Mouse (Mus musculus) midbrain, embryonic 11.5 days (tissue): ENCODE measurements around the gene Lasp1. TPM values are rescaled to one million over a fixed set of nuclear protein-coding genes. Genes with fewer than 3 reads are reported as not detected.
A peak's percentile ranks its signal among the peaks of the same experiment; 100 is the strongest.

ENCODE experiments used
- ATAC-seq: fragments of 200-750 bp; cut with Nextera tagmentation; 2 replicates; pipeline ENCODE4 v1.8.0; 2017; ENCODE audit warnings: moderate TSS enrichment, moderate library complexity; ENCODE audit not compliant: low FRiP score
- DNase-seq: peaks from one replicate; pipeline ENCODE4 v3.0.0; 2015; ENCODE audit warnings: low spot score; ENCODE audit errors: missing footprints
- H3K27ac ChIP-seq: fragments of 300-500 bp; sonication (generic); 2 replicates; pipeline ENCODE4 v1.5.1; 2014; ENCODE audit warnings: low read depth, low read length
- H3K27me3 ChIP-seq: fragments of 300-500 bp; sonication (generic); 2 replicates; pipeline ENCODE4 v1.6.1; 2014; ENCODE audit warnings: mild to moderate bottlenecking, low read length, moderate library complexity, mixed read lengths; ENCODE audit not compliant: control insufficient read depth, insufficient read depth
- H3K36me3 ChIP-seq: fragments of 300-500 bp; sonication (generic); 2 replicates; pipeline ENCODE4 v1.6.1; 2014; ENCODE audit warnings: mild to moderate bottlenecking, low read length, moderate library complexity, mixed read lengths; ENCODE audit not compliant: control insufficient read depth, insufficient read depth
- H3K4me1 ChIP-seq: fragments of 300-500 bp; sonication (generic); 2 replicates; pipeline ENCODE4 v1.6.1; 2014; ENCODE audit warnings: low read length; ENCODE audit not compliant: control insufficient read depth, insufficient read depth
- H3K4me2 ChIP-seq: fragments of 300-500 bp; sonication (generic); 2 replicates; pipeline ENCODE4 v1.6.1; 2014; ENCODE audit warnings: mild to moderate bottlenecking, moderate library complexity
- H3K4me3 ChIP-seq: fragments of 300-500 bp; sonication (generic); 2 replicates; pipeline ENCODE4 v1.5.1; 2014; ENCODE audit warnings: low read depth, low read length
- H3K9ac ChIP-seq: fragments of 300-500 bp; sonication (generic); 2 replicates; pipeline ENCODE4 v1.6.1; 2014; ENCODE audit warnings: low read length
- H3K9me3 ChIP-seq: fragments of 300-500 bp; sonication (generic); 2 replicates; pipeline ENCODE4 v1.6.1; 2016; ENCODE audit warnings: low read length; ENCODE audit not compliant: control insufficient read depth
- WGBS: fragments of 180-500 bp; shearing (Covaris S2); extraction: QIAGEN DNeasy Blood & Tissue Kit; methylation state at CpG from one replicate; pipeline ENCODE4 v1.1.7; 2014; 5-methylcytosine and 5-hydroxymethylcytosine counted together
- polyA plus RNA-seq: library from polyadenylated mRNA; unstranded; fragments of >200 nt; fragmentation: Nextera tagmentation; extraction: Ambion mirVana; gene quantifications from 2 replicates; pipeline ENCODE4 v1.2.1, GENCODE M21; 2014

Gene Lasp1
- polyA plus RNA-seq, 1 experiment from 2014 or later = 59.2 TPM

DNA sequence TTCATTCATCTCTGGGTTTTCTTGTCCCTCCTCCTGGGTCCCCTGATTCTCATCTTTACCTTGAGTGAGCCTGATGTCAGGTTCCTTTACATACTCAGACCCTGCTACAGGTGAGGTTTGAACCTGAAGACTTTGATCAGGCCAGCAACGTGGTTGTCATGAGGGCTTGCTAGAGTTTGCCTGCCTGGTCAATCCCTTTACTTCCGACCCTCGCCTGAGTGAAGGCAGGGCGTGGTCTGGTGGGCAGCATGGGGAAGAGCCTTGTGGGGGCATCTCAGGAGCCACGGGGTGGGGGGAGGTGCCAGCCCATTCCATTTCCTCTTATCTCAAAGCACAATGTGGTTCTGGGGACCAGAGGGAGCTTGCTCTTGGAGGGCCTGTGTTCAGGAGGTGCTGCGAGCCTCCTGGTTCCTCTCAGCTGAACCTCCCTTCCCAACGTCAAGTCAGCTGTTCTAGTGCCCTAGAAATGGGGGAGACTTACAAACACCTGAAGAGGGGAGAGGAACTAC, 38.9 kb downstream of the Lasp1 start:
- no peak for ATAC-seq
- peaks cover 4% of the 10 kb centered on the region; the same call in 1 of the 2 replicates for H3K36me3 ChIP-seq
- no peaks in the 10 kb centered on the region for H3K9me3 ChIP-seq
- no peak overlapping the region for H3K9ac ChIP-seq
- peaks cover 6% of the 10 kb centered on the region; the same call in 1 of the 2 replicates for H3K4me1 ChIP-seq
- no peaks in the 10 kb centered on the region for H3K27me3 ChIP-seq
- no peak overlapping the region for H3K27ac ChIP-seq
- no peak overlapping the region for H3K4me3 ChIP-seq
- H3K4me2 ChIP-seq = no peak overlapping the region
- WGBS = 83% methylated on average over 7 of the region's 7 CpGs
- no peak for DNase-seq

DNA sequence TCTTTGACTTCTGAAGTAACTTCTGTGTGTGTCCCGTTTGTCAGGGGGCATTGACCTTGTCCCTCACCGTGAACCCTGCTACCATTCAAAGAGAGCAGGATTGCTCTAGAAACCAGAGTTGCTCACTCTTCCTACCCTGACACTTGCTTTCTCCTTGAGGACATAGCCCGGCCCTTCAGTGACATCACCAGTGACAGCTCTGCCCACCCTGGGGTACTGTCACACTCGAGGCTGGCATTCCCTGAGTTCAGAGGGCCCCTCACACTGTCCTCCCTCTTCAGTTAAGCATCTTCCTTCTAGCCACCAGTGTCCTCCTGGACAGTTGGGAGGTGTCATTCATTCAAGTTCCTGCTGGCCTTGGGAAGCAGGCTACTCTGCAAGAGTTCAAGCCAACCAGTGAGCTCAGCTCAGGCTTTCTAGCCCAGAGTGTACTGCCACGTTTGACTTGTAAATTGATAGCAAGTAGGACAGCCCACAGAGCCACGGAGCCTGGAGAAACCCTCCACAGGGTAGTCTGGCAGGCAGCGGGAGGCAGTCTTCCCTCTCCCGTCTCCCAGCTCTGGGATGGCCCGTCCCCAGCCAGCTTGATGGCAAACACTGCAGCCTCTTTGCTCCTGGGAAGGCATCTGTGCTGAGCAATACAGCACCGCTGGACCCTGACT, 40.1 kb downstream of the Lasp1 start:
- Histone ChIP-seq H3K27ac (no peak overlapping the region), H3K9me3 (no peaks in the 10 kb centered on the region), H3K4me1 (peaks cover 6% of the 10 kb centered on the region; the same call in 1 of the 2 replicates), H3K36me3 (peaks cover 4% of the 10 kb centered on the region; the same call in 1 of the 2 replicates), H3K27me3 (no peaks in the 10 kb centered on the region), H3K4me3 (no peak overlapping the region), H3K9ac (peak overlapping the region; percentile 27; the same call in 1 of the 2 replicates), H3K4me2 (no peak overlapping the region)
- DNase-seq = no peak
- no peak for ATAC-seq
- WGBS = 41% methylated on average over 10 of the region's 10 CpGs

DNA sequence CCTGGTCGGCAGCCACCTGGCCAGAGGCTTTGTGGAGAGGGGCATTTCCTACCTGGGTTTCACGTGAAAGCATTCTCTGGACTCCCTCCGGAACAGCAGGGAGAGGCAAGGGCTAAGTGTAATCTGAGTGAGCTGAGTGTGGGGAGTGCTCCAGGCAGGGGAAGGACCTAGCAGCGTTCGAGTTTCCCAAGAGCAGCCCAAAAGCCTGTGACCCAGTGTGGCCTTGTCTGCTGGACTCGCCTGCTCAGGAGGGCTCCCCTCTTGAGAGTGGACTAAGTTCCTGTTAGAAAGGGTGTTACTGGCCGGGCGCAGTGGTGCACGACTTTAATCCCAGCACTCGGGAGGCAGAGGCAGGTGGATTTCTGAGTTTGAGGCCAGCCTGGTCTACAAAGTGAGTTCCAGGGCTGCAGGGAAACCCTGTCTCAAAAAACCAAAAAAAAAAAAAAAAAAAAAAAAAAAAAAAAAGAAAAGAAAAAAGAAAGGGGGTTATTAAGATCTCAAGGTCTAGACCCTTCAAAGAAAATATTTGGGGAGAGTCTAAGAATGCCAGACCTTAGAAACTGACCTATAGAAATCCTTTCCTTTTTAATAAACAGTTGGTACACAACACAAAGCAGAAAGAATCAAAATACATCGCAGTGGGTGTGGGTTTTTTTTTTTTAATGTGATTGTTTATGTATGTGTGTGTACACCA, 40.8 kb downstream of the Lasp1 start:
- Histone ChIP-seq H3K4me2 (no peak overlapping the region), H3K9ac (peak overlapping the region; percentile 27; the same call in 1 of the 2 replicates), H3K4me3 (no peak overlapping the region)

DNA sequence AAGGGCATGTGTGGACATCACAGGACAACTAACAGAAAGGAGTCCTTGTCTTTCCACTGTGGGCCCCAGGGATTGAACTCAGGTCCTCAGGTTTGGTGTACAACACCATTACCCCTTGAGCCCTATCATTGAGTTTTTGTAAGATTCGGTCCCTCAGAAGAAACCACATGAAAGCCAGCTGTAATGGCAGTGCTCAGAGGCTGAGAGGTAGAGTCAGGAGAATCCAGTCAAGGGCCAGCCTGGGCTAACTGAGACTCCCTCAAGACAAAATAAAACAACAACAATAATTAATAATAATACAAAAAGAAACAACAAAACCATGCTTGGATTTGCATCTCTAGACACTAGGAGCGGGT, 41.3 kb downstream of the Lasp1 start:
- H3K4me2 ChIP-seq = peak overlapping the region; percentile 56; the same call in 1 of the 2 replicates
- no peaks in the 10 kb centered on the region for H3K9me3 ChIP-seq
- DNase-seq (no peak), ATAC-seq (no peak)
- peaks cover 3% of the 10 kb centered on the region; the same call in 1 of the 2 replicates for H3K36me3 ChIP-seq
- H3K9ac ChIP-seq = no peak overlapping the region; the same call in 1 of the 2 replicates
- H3K4me1 ChIP-seq = peaks cover 6% of the 10 kb centered on the region; the same call in 1 of the 2 replicates
- peak overlapping the region; percentile 69; the same call in 1 of the 2 replicates for H3K27ac ChIP-seq
- no peaks in the 10 kb centered on the region for H3K27me3 ChIP-seq
- 71% methylated on average over 2 of the region's 2 CpGs for WGBS
- H3K4me3 ChIP-seq = no peak overlapping the region

More for the DNA sequence above, 40.8 kb downstream of the Lasp1 start:
- peaks cover 6% of the 10 kb centered on the region; the same call in 1 of the 2 replicates for H3K4me1 ChIP-seq
- DNase-seq (no peak), ATAC-seq (no peak)
- H3K27ac ChIP-seq = no peak overlapping the region
- no peaks in the 10 kb centered on the region for H3K9me3 ChIP-seq
- no peaks in the 10 kb centered on the region for H3K27me3 ChIP-seq
- 58% methylated on average over 11 of the region's 11 CpGs for WGBS
- peaks cover 4% of the 10 kb centered on the region; the same call in 1 of the 2 replicates for H3K36me3 ChIP-seq

DNA sequence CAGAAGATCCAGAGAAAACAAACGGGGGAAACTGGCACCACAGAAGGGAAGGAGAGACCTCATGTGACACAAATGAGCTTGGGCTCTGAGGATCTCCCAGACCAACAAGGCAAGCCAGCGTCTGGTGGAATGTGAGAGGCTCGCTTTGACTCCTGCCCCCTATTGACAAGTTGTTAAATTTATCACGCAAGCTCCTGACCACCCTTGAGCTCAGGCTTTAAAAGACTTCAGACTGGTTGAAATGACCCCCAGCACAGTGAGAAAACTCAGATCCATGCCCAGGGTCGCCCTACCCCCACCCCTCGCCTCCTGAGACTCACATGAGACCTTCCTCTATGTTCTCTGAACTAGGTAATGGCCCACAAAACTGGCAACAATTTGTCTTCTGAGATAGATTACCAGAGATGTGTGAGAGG, 41.7 kb downstream of the Lasp1 start, which contains the start of gene B230217C12Rik:
B230217C12Rik (plus strand) TSS at position 242 of the 416 bp plus-strand sequence.
- H3K9ac ChIP-seq = peak within 1 kb of the TSS; percentile 80
- H3K4me1 ChIP-seq = peaks cover 6% of the 10 kb centered on the region; the same call in 1 of the 2 replicates
- peak within 1 kb of the TSS; percentile 56 for H3K4me2 ChIP-seq
- 0 out of 2 replicates have a peak, but pooled peaks cover 2% of the 10 kb centered on the region for H3K36me3 ChIP-seq
- no peaks in the 10 kb centered on the region for H3K27me3 ChIP-seq
- H3K27ac ChIP-seq = peak within 1 kb of the TSS; percentile 69
- no peaks in the 10 kb centered on the region for H3K9me3 ChIP-seq
- DNase-seq = no peak
- ATAC-seq = peak; percentile 65
- WGBS = 5% methylated on average over 6 of the region's 6 CpGs
- peak within 1 kb of the TSS; percentile 52 for H3K4me3 ChIP-seq

DNA sequence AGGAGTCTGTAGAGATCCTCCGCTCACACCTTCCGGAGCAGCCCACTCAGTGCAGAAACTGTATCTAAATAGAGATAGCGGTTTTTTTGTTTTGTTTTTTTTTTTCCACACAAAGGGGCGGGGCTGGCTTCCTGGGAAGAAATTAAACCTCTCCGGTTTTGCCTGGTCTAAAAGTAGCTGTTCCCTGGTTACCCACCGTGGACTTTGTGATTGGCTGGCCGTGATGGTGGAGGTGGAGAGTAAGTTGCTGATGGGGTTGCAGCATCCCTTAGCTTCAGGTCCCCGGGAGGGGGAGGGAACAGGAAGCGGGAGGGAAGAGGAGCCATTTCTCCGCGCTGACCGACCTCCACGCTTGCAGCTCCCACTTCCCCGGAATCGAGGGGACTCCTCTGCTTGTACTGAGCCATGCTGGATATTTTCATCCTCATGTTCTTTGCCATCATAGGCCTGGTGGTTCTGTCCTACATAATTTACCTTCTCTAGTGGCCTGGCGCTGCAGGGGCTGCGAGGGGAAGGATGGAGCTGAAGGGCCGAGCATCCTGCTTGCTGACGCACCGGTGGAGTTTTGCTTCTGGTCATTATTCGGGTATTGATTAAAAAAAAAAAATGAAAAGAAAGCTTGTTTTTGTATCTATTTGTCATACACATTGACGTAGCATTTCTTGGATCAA, 42.3 kb downstream of the Lasp1 start:
- H3K27me3 ChIP-seq = no peaks in the 10 kb centered on the region
- peak overlapping the region; percentile 80 for H3K9ac ChIP-seq

DNA sequence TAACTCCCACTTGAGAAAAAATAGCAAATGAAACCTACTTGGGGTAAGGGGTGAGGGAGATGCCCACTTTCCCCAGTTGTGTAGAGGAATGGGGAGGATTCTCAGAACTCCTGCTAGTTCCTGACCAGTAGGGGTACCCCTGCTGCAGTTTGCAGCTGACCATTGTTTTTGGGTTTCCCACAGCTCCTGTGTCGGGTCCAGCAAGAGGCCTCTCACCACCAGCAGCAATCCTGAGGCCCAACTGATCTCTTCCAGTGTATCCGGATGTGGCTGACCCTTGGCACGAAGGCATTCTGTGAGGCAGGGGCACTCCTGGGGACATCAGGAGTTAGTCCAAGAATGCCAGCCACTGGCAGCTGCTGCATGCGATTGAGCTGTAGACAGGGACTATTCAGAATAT, 43.2 kb downstream of the Lasp1 start:
- Histone ChIP-seq H3K9ac (peak overlapping the region; percentile 80; the same call in 1 of the 2 replicates), H3K4me2 (peak overlapping the region; percentile 56), H3K4me3 (peak overlapping the region; percentile 52), H3K27me3 (no peaks in the 10 kb centered on the region), H3K27ac (no peak overlapping the region), H3K36me3 (no peaks in the 10 kb centered on the region), H3K4me1 (peaks cover 6% of the 10 kb centered on the region; the same call in 1 of the 2 replicates), H3K9me3 (no peaks in the 10 kb centered on the region)
- 33% methylated on average over 4 of the region's 4 CpGs for WGBS
- ATAC-seq (no peak), DNase-seq (no peak)

More for the DNA sequence above, 42.3 kb downstream of the Lasp1 start:
- 1% methylated on average over 22 of the region's 22 CpGs for WGBS
- H3K4me1 ChIP-seq = peaks cover 6% of the 10 kb centered on the region; the same call in 1 of the 2 replicates
- peak; percentile 86 for ATAC-seq
- H3K36me3 ChIP-seq = 0 out of 2 replicates have a peak, but pooled peaks cover 2% of the 10 kb centered on the region
- no peaks in the 10 kb centered on the region for H3K9me3 ChIP-seq
- H3K4me2 ChIP-seq = peak overlapping the region; percentile 56
- H3K4me3 ChIP-seq = peak overlapping the region; percentile 52
- H3K27ac ChIP-seq = peak overlapping the region; percentile 69
- peak; percentile 95 for DNase-seq

DNA sequence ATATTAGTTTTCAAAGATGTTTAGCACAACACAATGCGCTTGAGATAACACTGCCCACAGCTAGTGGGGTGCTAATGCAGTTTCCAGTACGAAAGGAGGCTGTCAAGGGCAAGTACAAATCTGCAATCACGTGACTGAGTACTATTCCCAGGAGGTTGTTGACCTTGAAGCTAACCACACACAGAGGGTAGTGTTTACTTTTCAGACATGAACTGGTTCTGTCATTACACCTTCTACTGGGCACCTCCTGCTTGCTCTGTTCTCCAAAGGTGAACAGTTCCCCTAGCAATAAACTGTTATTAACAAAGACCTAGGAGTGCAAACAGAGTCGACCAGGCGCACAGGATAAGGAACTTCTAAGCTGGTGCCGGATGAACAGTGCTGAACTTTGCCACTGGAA, 51.6 kb downstream of the Lasp1 start:
- Histone ChIP-seq H3K4me1 (no peaks in the 10 kb centered on the region), H3K27me3 (no peaks in the 10 kb centered on the region), H3K9me3 (no peaks in the 10 kb centered on the region), H3K36me3 (no peaks in the 10 kb centered on the region), H3K9ac (no peak overlapping the region), H3K4me2 (no peak overlapping the region), H3K4me3 (no peak overlapping the region), H3K27ac (no peak overlapping the region)
- ATAC-seq (no peak), DNase-seq (no peak)
- 74% methylated on average over 6 of the region's 6 CpGs for WGBS
